Mouse (Mus musculus) midbrain, embryonic 14.5 days (tissue): ENCODE data around the gene Shisal2b. TPM values are rescaled to one million over a fixed set of nuclear protein-coding genes. Genes with fewer than 3 reads are reported as not detected.

Experiments
- ATAC-seq: fragments of 200-750 bp; cut with Nextera tagmentation; 2 replicates; pipeline ENCODE4 v1.8.0; 2017; ENCODE audit warnings: moderate number of reproducible peaks, moderate library complexity; ENCODE audit not compliant: low FRiP score, low TSS enrichment
- DNase-seq: peaks from one replicate; pipeline ENCODE4 v3.0.0-alpha.2; 2015
- H3K27ac ChIP-seq: fragments of 300-500 bp; sonication (generic); replicated peaks from 2 replicates; pipeline ENCODE4 v1.5.1; 2014; ENCODE audit warnings: mild to moderate bottlenecking, low read depth, low read length, moderate library complexity
- H3K27me3 ChIP-seq: fragments of 300-500 bp; sonication (generic); 2 replicates; pipeline ENCODE4 v1.6.1; 2014; ENCODE audit warnings: low read length, control low read depth, mixed read lengths; ENCODE audit not compliant: control insufficient read depth, insufficient read depth
- H3K36me3 ChIP-seq: fragments of 300-500 bp; sonication (generic); 2 replicates; pipeline ENCODE4 v1.6.1; 2014; ENCODE audit warnings: low read length, control low read depth; ENCODE audit not compliant: control insufficient read depth, insufficient read depth
- H3K4me1 ChIP-seq: fragments of 300-500 bp; sonication (generic); 2 replicates; pipeline ENCODE4 v1.6.1; 2014; ENCODE audit warnings: mild to moderate bottlenecking, antibody characterized with exemption, low read length, control low read depth; ENCODE audit not compliant: control insufficient read depth, insufficient read depth
- H3K4me2 ChIP-seq: fragments of 300-500 bp; sonication (generic); 2 replicates; pipeline ENCODE4 v1.6.1; 2014; ENCODE audit warnings: mild to moderate bottlenecking, low read length, moderate library complexity
- H3K4me3 ChIP-seq: fragments of 300-500 bp; sonication (generic); replicated peaks from 2 replicates; pipeline ENCODE4 v1.5.1; 2014; ENCODE audit warnings: low read depth, low read length
- H3K9ac ChIP-seq: fragments of 300-500 bp; sonication (generic); replicated peaks from 2 replicates; pipeline ENCODE4 v1.6.1; 2014; ENCODE audit warnings: mild to moderate bottlenecking, low read length, moderate library complexity
- H3K9me3 ChIP-seq: fragments of 300-500 bp; sonication (generic); 2 replicates; pipeline ENCODE4 v1.6.1; 2016; ENCODE audit warnings: low read length, control low read depth, mixed read lengths; ENCODE audit not compliant: control insufficient read depth
- WGBS: fragments of 180-500 bp; shearing (Covaris S2); extraction: QIAGEN DNeasy Blood & Tissue Kit; methylation state at CpG from one replicate; pipeline ENCODE4 v1.1.7; 2014; 5-methylcytosine and 5-hydroxymethylcytosine counted together
- polyA plus RNA-seq: library from polyadenylated mRNA; unstranded; fragments of >200 nt; fragmentation: Nextera tagmentation; extraction: Ambion mirVana; gene quantifications from 2 replicates; pipeline ENCODE4 v1.2.1, GENCODE M21; 2014

The Shisal2b gene
- polyA plus RNA-seq, 1 experiment from 2014 or later, result 0.86 TPM

GRCm38 (mm10) chr13:104878508-104878907, 14.8 kb upstream of the Shisal2b start:
- 85% methylated on average over 4 of the region's 4 CpGs for WGBS
- no peaks in the 10 kb centered on the region for H3K36me3 ChIP-seq
- H3K27ac ChIP-seq, result no peak overlapping the region
- DNase-seq (no peak), ATAC-seq (no peak)
- no peaks in the 10 kb centered on the region for H3K9me3 ChIP-seq
- H3K27me3 ChIP-seq, result no peaks in the 10 kb centered on the region
- H3K4me2 ChIP-seq, result no peak overlapping the region
- no peak overlapping the region for H3K4me3 ChIP-seq
- H3K4me1 ChIP-seq, result no peaks in the 10 kb centered on the region
- no peak overlapping the region for H3K9ac ChIP-seq

- DNase-seq (no peak), ATAC-seq (no peak)
- Histone ChIP-seq H3K27ac (no peak overlapping the region), H3K4me3 (no peak overlapping the region), H3K9ac (no peak overlapping the region), H3K36me3 (no peaks in the 10 kb centered on the region), H3K4me1 (no peaks in the 10 kb centered on the region), H3K9me3 (no peaks in the 10 kb centered on the region), H3K4me2 (no peak overlapping the region), H3K27me3 (no peaks in the 10 kb centered on the region)
- WGBS, result 91% methylated on average over 2 of the region's 2 CpGs
These were observed 6.2 kb upstream of the Shisal2b start for GRCm38 (mm10) chr13:104869907-104870306.

GRCm38 (mm10) chr13:104866726-104867125, 3.0 kb upstream of the Shisal2b start:
- DNase-seq (no peak), ATAC-seq (no peak)

GRCm38 (mm10) chr13:104853645-104854044, 10.0 kb downstream of the Shisal2b start:
- no peaks in the 10 kb centered on the region for H3K27me3 ChIP-seq
- no peaks in the 10 kb centered on the region for H3K4me1 ChIP-seq
- no peak for ATAC-seq
- H3K27ac ChIP-seq, result no peak overlapping the region
- DNase-seq, result peak; percentile 13
- H3K4me2 ChIP-seq, result no peak overlapping the region
- no peak overlapping the region for H3K9ac ChIP-seq
- no peak overlapping the region for H3K4me3 ChIP-seq
- no peaks in the 10 kb centered on the region for H3K36me3 ChIP-seq
- WGBS, result 80% methylated on average over 2 of the region's 2 CpGs
- no peaks in the 10 kb centered on the region for H3K9me3 ChIP-seq

More at GRCm38 (mm10) chr13:104866726-104867125, 3.0 kb upstream of the Shisal2b start:
- no peak overlapping the region for H3K4me2 ChIP-seq
- no peak overlapping the region for H3K27ac ChIP-seq
- H3K9me3 ChIP-seq, result no peaks in the 10 kb centered on the region
- H3K4me3 ChIP-seq, result no peak overlapping the region
- 0 out of 2 replicates have a peak, but pooled peaks cover 3% of the 10 kb centered on the region for H3K27me3 ChIP-seq
- 77% methylated on average over 5 of the region's 5 CpGs for WGBS
- no peak overlapping the region for H3K9ac ChIP-seq
- H3K4me1 ChIP-seq, result no peaks in the 10 kb centered on the region
- no peaks in the 10 kb centered on the region for H3K36me3 ChIP-seq

- Histone ChIP-seq H3K9me3 (no peaks in the 10 kb centered on the region), H3K9ac (no peak overlapping the region), H3K27ac (no peak overlapping the region), H3K4me3 (no peak overlapping the region), H3K27me3 (no peaks in the 10 kb centered on the region), H3K36me3 (0 out of 2 replicates have a peak, but pooled peaks cover 4% of the 10 kb centered on the region), H3K4me1 (no peaks in the 10 kb centered on the region), H3K4me2 (no peak overlapping the region)
- ATAC-seq (no peak), DNase-seq (no peak)
- WGBS, result 88% methylated on average over 13 of the region's 13 CpGs
These were observed 20.2 kb downstream of the Shisal2b start for GRCm38 (mm10) chr13:104843295-104844089.

GRCm38 (mm10) chr13:104841937-104842336, 21.8 kb downstream of the Shisal2b start:
- Histone ChIP-seq H3K9ac (no peak overlapping the region), H3K27me3 (no peaks in the 10 kb centered on the region), H3K4me2 (no peak overlapping the region), H3K36me3 (peaks cover 17% of the 10 kb centered on the region), H3K9me3 (no peaks in the 10 kb centered on the region), H3K4me1 (no peaks in the 10 kb centered on the region), H3K27ac (no peak overlapping the region), H3K4me3 (no peak overlapping the region)
- WGBS, result 82% methylated on average over 4 of the region's 4 CpGs
- DNase-seq (no peak), ATAC-seq (no peak)

- Histone ChIP-seq H3K9me3 (no peaks in the 10 kb centered on the region), H3K4me1 (no peaks in the 10 kb centered on the region), H3K36me3 (peaks cover 48% of the 10 kb centered on the region), H3K9ac (no peak overlapping the region), H3K27ac (no peak overlapping the region), H3K4me3 (no peak overlapping the region), H3K27me3 (no peaks in the 10 kb centered on the region), H3K4me2 (no peak overlapping the region)
- whole genome bisulfite sequencing, result 87% methylated on average over 7 of the region's 7 CpGs
- DNase-seq (no peak), ATAC-seq (no peak)
These were observed 26.1 kb downstream of the Shisal2b start for GRCm38 (mm10) chr13:104837628-104838027.

GRCm38 (mm10) chr13:104832811-104833210, 30.9 kb downstream of the Shisal2b start:
- peaks cover 56% of the 10 kb centered on the region for H3K36me3 ChIP-seq
- H3K9ac ChIP-seq, result no peak overlapping the region
- 95% methylated on average over 13 of the region's 13 CpGs for WGBS

GRCm38 (mm10) chr13:104825470-104825869, 38.2 kb downstream of the Shisal2b start:
- ATAC-seq, result no peak
- no peaks in the 10 kb centered on the region for H3K27me3 ChIP-seq
- 88% methylated on average over 2 of the region's 2 CpGs for WGBS

More at GRCm38 (mm10) chr13:104832811-104833210, 30.9 kb downstream of the Shisal2b start:
- no peaks in the 10 kb centered on the region for H3K9me3 ChIP-seq
- DNase-seq (no peak), ATAC-seq (no peak)
- no peaks in the 10 kb centered on the region for H3K27me3 ChIP-seq
- H3K4me3 ChIP-seq, result no peak overlapping the region
- H3K4me2 ChIP-seq, result no peak overlapping the region
- H3K4me1 ChIP-seq, result no peaks in the 10 kb centered on the region
- no peak overlapping the region for H3K27ac ChIP-seq

More at GRCm38 (mm10) chr13:104825470-104825869, 38.2 kb downstream of the Shisal2b start:
- H3K4me1 ChIP-seq, result no peaks in the 10 kb centered on the region
- no peak overlapping the region for H3K9ac ChIP-seq
- peaks cover 19% of the 10 kb centered on the region for H3K36me3 ChIP-seq
- no peak for DNase-seq
- no peak overlapping the region for H3K4me3 ChIP-seq
- H3K9me3 ChIP-seq, result no peaks in the 10 kb centered on the region
- H3K27ac ChIP-seq, result no peak overlapping the region
- no peak overlapping the region for H3K4me2 ChIP-seq
